Mouse (Mus musculus) lung, postnatal 36 days (tissue): ENCODE data around the gene Fam92b.
A peak's percentile ranks its signal among the peaks of the same experiment; 100 is the strongest.

Source experiments
- DNase-seq: peaks from one replicate; pipeline ENCODE4 v3.0.0; 2022; ENCODE audit warnings: mixed read lengths

Fam92b gene

DNA sequence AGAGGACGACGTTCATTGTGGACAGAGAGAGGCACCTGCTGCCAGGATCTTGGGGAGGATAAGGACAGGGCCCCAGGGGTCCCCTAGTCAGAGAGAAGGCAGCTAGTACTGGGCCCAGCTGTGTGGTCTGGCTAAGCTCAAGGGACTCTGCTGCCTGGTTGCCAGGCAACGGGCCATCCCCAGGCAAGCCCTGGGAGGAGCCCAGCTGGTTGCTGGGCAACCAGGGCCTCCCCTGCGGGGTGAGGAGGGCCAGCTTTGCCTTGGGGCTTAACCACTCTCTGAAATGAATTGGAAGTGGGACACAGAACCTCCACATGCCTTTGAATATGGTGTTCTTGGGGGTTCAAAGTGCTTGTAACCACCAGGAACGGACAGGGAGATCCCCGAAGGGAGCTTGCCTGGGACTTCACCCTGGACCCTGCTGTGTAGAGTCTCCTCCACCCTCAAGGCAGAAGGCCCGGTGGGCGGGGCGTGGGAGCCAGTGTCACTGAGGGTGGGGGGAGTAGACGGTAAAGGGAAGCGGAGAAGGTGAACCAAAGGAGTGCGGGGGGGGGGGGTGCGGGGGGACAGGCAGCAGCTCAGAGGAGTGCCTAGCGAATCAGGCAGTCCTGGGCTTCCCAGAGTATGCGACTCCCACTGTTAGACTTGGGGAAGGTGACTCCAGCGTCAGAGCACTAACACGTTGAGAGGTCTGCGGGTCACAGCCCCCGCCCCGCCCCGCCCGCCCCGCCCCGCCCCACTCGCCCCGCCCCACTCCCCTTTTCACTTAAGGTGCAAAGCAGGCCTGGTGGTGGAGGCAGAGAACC lies at the start of gene Fam92b:
TSS of gene Fam92b (minus strand) at position 149 of the 806 bp plus-strand sequence.
- DNase-seq = peak; percentile 48

DNA sequence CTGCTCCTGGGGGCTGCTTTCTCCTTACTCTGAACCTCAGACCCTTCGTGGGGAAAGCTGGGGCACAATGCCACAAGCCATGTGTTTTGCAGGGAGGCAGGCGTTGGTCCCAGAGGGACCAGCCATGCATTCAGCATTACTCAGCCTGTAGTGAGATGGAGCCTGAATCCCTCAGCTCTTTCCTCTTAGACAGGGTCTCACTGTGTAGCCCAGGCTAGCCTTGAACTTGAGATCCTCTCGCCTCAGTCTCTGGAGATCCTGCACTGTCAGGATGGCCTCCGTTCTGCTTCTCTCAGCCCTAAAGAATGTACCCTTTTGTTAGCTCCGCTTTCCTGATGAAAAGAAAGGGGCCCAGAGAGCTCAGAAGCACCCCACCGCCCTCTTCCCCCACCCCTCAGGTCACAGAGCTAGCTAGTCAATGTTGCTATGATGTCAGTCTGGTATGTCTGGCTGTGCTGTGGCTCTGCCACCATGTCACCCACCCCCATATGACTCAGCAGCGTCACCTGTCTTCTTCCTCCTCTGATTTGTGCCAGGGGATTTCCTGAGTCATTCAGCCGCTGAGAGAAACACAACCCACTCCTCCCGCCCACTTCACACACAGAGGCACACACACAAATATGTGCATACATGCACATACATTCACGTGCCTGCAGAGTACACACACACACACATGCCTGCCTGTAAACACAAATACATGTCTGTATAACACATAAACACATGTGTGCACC lies 48.3 kb upstream of the Fam92b start:
- no peak for DNase-seq

GRCm38 (mm10) chr8:120224521-120225420 lies 47.5 kb upstream of the Fam92b start:
- no peak for DNase-seq

- no peak for DNase-seq
Observed at GRCm38 (mm10) chr8:120222548-120222947, 45.3 kb upstream of the Fam92b start.

DNA sequence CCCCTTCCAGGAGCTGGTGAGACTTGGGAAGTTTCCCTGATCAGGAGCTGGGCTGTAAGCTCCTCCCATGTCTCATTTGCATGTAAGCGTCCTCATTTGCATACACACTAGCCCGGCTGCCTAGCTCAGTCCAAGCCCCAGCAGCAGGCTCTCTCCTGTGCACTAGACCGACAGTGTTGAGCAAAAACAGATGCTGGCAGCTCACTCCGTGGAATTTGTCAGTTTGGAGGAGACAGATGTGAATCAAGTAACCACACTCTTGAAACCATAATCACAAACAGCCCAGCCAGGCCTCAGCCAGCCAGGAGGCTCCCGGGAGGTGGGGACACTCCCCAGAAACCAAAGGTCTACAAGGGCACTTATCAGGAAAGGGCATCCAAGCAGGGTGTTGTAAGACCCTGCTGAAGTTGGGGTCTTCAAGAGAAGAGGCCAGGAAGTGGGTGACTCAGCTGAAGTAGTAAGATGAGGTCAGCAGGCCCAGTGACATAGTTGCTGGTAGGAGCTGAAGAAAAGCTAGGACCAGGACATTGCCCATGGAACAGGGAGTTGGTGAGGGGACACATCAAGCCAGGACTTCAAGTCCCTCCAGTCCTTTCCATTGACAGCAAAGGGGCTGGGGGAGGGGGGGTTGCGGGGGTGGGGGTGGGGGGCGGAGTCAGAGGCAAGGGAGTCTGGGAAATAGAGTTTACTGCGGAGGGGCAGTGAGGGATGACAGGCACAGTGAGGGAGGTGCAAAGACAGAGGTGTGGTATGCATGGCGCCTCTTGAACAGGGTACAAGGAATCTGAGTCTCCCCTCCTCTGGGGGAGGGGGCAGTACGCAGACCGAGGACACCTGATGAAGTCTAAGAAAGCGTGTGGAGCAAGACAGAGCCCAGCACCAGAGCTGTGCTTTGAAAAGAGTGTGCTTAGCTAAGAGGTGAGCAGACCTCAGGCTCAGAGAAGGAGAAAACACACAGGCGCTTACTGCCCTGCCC lies 39.9 kb upstream of the Fam92b start:
- DNase-seq = peak; percentile 70

GRCm38 (mm10) chr8:120215416-120216141 lies 38.3 kb upstream of the Fam92b start:
- DNase-seq = no peak

DNA sequence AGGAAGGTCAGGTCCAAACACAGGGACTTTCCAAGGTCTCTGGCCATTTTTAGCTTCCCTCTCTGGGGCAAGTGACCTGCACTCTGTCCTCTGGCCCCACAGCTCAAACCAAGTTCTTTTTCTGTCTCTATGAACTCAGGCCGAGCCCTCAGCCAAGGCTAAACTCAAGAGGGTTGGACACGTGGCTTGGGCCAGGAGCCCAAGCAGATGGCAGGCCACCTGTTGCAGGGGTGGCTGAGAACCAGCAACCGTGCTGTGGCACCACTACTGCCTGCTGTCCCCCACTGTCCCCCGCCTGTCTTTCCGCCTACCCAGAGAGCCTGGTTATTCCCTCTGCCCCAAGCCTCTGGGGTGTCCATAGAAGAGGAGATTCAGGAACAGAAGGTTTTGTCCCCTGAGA lies 36.7 kb upstream of the Fam92b start:
- no peak for DNase-seq

DNA sequence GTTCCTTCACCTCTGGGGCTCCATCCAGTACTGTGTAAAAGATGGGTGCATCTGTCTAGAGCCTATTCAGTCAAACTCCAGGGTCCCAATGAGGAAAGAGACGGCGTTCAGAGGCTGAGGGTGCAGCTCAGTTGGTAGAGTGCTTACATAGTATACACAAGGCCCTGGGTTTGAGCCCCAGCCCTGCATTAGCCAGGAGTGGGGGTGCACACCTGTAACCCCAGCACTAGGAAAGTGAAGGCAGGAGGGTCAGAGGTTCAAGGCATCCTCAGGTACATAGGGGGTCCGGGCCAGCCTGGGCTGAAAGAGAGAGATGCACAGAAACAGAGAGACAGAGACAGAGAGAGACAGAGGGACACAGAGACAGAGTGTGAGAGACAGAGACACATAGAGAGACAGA lies 36.0 kb upstream of the Fam92b start:
- no peak for DNase-seq

GRCm38 (mm10) chr8:120212596-120212995 lies 35.3 kb upstream of the Fam92b start:
- no peak for DNase-seq

DNA sequence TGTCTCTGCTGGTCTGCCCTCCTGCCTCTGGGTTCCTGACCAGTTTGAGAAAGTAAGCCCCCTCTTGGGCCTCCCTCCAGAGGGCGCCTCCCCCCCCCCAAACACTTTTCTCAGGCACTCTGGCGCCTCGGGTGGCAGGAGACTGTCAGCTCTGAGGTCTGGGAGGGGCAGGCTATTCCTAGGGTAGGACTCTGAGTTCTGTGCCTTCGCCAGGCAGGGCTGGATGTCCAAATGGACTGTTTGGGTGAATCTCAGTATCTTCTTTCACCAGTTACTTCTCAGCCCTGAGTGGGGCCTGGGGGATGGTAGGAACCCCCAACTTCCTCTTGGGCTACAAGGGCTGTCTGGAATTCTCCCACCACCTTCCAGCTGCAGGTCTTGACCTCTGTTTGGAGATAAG lies 34.1 kb upstream of the Fam92b start:
- DNase-seq = no peak

- no peak for DNase-seq
Observed at GRCm38 (mm10) chr8:120208113-120208512, 30.8 kb upstream of the Fam92b start.

GRCm38 (mm10) chr8:120207364-120207763 lies 30.1 kb upstream of the Fam92b start:
- DNase-seq = no peak

GRCm38 (mm10) chr8:120205916-120206315 lies 28.6 kb upstream of the Fam92b start:
- no peak for DNase-seq

- DNase-seq = peak; percentile 83
Observed at GRCm38 (mm10) chr8:120204736-120205360, 27.6 kb upstream of the Fam92b start.

DNA sequence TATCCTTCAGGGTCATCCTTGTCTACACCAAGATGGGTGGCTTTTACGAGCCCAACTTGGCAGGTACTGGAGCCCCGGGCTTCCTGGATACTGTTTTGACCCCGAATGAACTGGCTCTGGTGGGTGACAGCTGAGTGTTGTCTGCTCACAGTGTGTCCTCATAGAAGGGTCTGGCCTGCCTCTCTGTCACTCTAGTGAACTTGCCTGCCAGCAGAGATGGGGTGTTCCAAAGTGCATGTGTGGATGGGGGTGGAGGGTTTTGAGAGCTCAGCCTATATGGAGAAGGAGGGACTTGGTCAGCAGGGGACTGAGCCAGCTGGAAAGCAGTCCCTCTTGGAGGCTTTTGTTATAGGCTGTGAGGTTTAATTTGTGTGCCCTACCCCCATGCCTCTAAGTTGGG lies 25.3 kb upstream of the Fam92b start:
- peak; percentile 56 for DNase-seq

- no peak for DNase-seq
Observed at GRCm38 (mm10) chr8:120201351-120201750, 24.1 kb upstream of the Fam92b start.

DNA sequence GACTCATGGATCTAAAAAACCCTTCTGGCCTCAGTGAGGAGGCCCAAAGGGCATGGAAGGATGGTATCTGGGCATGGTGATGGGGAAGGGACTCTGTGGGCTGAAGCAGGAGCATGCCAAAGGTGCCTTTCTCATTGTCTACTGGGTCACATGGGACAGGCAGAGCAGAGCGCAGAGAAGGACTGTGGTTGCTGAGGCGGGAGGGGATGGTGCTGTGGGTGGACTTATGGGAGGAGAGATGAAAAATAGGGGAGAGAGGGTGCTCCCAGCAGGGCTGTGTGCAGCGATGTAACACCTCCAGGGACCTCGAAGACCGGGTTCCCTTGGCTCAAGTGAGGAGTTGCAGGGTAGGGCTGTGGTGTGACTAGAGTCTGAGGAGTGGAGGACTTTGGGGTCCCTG lies 14.9 kb upstream of the Fam92b start:
- DNase-seq = no peak

DNA sequence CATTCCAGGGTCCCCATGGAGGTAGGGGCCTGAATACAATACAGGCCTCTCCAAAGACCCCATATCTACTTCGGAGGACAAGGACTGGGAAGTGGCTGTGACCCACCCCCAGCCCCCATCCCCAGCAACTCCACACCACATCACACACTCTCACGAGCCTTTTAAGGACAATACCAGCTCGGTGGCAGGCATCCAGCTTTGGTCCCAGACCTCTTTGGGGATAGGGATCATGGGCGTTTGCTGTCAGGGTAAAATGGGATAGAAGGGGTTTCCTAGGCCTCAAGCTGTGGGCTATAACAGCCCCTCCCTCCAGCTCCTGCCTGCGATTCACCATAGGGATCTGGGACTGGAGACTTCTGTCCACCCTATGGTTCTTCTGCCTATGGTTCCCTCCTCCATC lies 14.4 kb upstream of the Fam92b start:
- no peak for DNase-seq

- DNase-seq = peak; percentile 95
Observed at GRCm38 (mm10) chr8:120190810-120191413, 13.6 kb upstream of the Fam92b start.

DNA sequence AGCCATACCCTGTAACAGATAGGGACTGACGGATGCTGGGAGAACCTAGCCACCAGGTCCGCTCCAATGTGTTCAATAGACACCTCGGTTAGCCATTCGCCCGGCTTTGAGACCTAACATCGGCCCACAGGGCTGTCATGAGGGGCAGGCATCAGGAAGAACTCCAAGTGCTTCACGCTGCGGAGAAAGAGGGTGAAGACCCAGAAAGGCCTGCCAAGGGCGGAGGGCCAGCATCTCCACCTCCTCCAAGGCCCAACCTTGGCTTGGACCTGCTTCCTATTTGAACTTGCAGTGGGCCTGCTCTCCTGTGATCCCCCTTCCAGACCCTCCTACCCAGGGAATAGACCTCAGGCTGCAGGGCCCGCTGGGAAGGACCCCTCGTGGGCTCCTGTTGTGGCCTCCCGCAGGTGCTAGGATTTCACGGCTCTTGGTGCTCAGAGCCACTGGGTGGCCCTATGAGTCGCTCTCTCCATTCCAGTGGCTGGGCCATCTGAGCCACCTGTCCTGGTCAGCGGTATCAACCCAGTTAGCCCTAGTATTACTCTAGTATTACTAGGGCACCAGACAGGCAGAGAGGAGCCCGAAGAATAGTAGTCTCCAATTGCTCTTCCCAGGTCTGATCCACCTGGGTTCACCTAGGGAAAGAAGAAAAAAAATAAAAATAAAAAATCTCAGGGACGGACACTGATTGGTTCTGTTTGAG lies 13.0 kb upstream of the Fam92b start:
- DNase-seq = no peak
